Mouse (Mus musculus) megakaryocyte, embryonic 14.5 days (primary cell): ENCODE data around the gene Naa60.

Experiments used
- FLI1 ChIP-seq: IDR thresholded peaks from 2 replicates; pipeline ENCODE4 v1.6.1; 2012; ENCODE audit warnings: low read length, inconsistent platforms, mixed read lengths
- GATA1 ChIP-seq: IDR thresholded peaks from 3 replicates; pipeline ENCODE4 v1.6.1; 2012; ENCODE audit warnings: mixed read lengths, low read length, inconsistent platforms, borderline replicate concordance

- TF ChIP-seq GATA1 = no peak; the same call in 2 of the 3 replicates
- no peak for TF ChIP-seq FLI1
Measured at GRCm38 (mm10) chr16:3855776-3856175, 16.4 kb upstream of the Naa60 start.
